Mouse (Mus musculus) embryo, embryonic 11 days (tissue): ENCODE data around the gene Gm21885.

Experiments used
- DNase-seq: peaks from one replicate; pipeline ENCODE4 v3.0.0-alpha.2; 2015

Gene Gm21885

GRCm38 (mm10) chr11:94320969-94321930, 39.6 kb downstream of the Gm21885 start:
- DNase-seq: peak; percentile 71

- DNase-seq: peak; percentile 98
Observed at GRCm38 (mm10) chr11:94321931-94322400, 40.3 kb downstream of the Gm21885 start, which contains the start of gene Luc7l3. Gene Luc7l3, minus strand, starts transcription at chr11:94321988.

GRCm38 (mm10) chr11:94322636-94323035, 41.0 kb downstream of the Gm21885 start:
- no peak for DNase-seq

- no peak for DNase-seq
Observed at GRCm38 (mm10) chr11:94323271-94323925, 41.7 kb downstream of the Gm21885 start.

- no peak for DNase-seq
Observed at GRCm38 (mm10) chr11:94324618-94325017, 42.9 kb downstream of the Gm21885 start.

GRCm38 (mm10) chr11:94326961-94327411, 45.3 kb downstream of the Gm21885 start:
- peak; percentile 64 for DNase-seq

- DNase-seq: peak; percentile 95
Observed at GRCm38 (mm10) chr11:94327693-94328643, 46.3 kb downstream of the Gm21885 start, which contains the start of gene Ankrd40. Gene Ankrd40, plus strand, starts transcription at chr11:94328001.

- DNase-seq: no peak
Observed at GRCm38 (mm10) chr11:94328644-94329025, 47.0 kb downstream of the Gm21885 start.

GRCm38 (mm10) chr11:94329270-94329891, 47.7 kb downstream of the Gm21885 start:
- DNase-seq: peak; percentile 66

GRCm38 (mm10) chr11:94330211-94330610, 48.5 kb downstream of the Gm21885 start:
- DNase-seq: no peak

GRCm38 (mm10) chr11:94332726-94333125, 51.1 kb downstream of the Gm21885 start:
- no peak for DNase-seq

GRCm38 (mm10) chr11:94334386-94334968, 52.8 kb downstream of the Gm21885 start:
- DNase-seq: no peak
